Mouse (Mus musculus): ENCODE results near the gene Tango6. TPM values are rescaled to one million over a fixed set of nuclear protein-coding genes. Genes with fewer than 3 reads are reported as not detected.

Gene Tango6
- polyA plus RNA-seq, 1 experiment from 2014 or later: 6.2 TPM

- H3K36me3 ChIP-seq: 0 out of 2 replicates have a peak, but pooled peaks cover 4% of the 10 kb centered on the region
- H3K4me3 ChIP-seq (replicated peaks): no peak overlapping the region
- ATAC-seq (ENCODE audit: low FRiP score): no peak
- no peaks in the 10 kb centered on the region for H3K9me3 ChIP-seq (replicated peaks)
- 25% methylated on average over 1 of the region's 1 CpGs for WGBS
- no peaks in the 10 kb centered on the region for H3K27me3 ChIP-seq (replicated peaks)
- peak overlapping the region; percentile 44 for H3K4me2 ChIP-seq
- H3K4me1 ChIP-seq: peaks cover 22% of the 10 kb centered on the region
- H3K27ac ChIP-seq (replicated peaks): peak overlapping the region; percentile 77
- no peak overlapping the region for H3K9ac ChIP-seq (replicated peaks)
These were observed 45.0 kb downstream of the Tango6 start for GRCm38 (mm10) chr8:106727889-106728288.

- ATAC-seq (ENCODE audit: low FRiP score): no peak
- Histone ChIP-seq H3K9me3 (replicated peaks) (no peaks in the 10 kb centered on the region), H3K4me2 (no peak overlapping the region), H3K27ac (replicated peaks) (peak overlapping the region; percentile 48), H3K9ac (replicated peaks) (no peak overlapping the region), H3K36me3 (no peaks in the 10 kb centered on the region), H3K4me3 (replicated peaks) (no peak overlapping the region), H3K4me1 (peaks cover 19% of the 10 kb centered on the region), H3K27me3 (replicated peaks) (no peaks in the 10 kb centered on the region)
- 16% methylated on average over 5 of the region's 5 CpGs for WGBS
These were observed 50.1 kb downstream of the Tango6 start for GRCm38 (mm10) chr8:106732921-106733320.

- H3K4me1 ChIP-seq: peaks cover 16% of the 10 kb centered on the region
- H3K4me2 ChIP-seq: no peak overlapping the region
- ATAC-seq (ENCODE audit: low FRiP score): no peak
- H3K27ac ChIP-seq (replicated peaks): no peak overlapping the region
- WGBS: 73% methylated on average over 3 of the region's 3 CpGs
- no peak overlapping the region for H3K9ac ChIP-seq (replicated peaks)
- H3K27me3 ChIP-seq (replicated peaks): no peaks in the 10 kb centered on the region
- no peaks in the 10 kb centered on the region for H3K36me3 ChIP-seq
- no peak overlapping the region for H3K4me3 ChIP-seq (replicated peaks)
- no peaks in the 10 kb centered on the region for H3K9me3 ChIP-seq (replicated peaks)
These were observed 50.8 kb downstream of the Tango6 start for GRCm38 (mm10) chr8:106733703-106734102.

GRCm38 (mm10) chr8:106734222-106734621 lies 51.4 kb downstream of the Tango6 start:
- 0 out of 2 replicates have a peak, but pooled peaks cover under 1% of the 10 kb centered on the region for H3K36me3 ChIP-seq
- no peak for ATAC-seq (ENCODE audit: low FRiP score)
- H3K4me2 ChIP-seq: no peak overlapping the region
- H3K4me1 ChIP-seq: peaks cover 16% of the 10 kb centered on the region
- H3K9me3 ChIP-seq (replicated peaks): no peaks in the 10 kb centered on the region
- no peak overlapping the region for H3K27ac ChIP-seq (replicated peaks)
- H3K9ac ChIP-seq (replicated peaks): no peak overlapping the region
- H3K4me3 ChIP-seq (replicated peaks): no peak overlapping the region
- no peaks in the 10 kb centered on the region for H3K27me3 ChIP-seq (replicated peaks)

- Histone ChIP-seq H3K4me3 (replicated peaks) (no peak overlapping the region), H3K36me3 (0 out of 2 replicates have a peak, but pooled peaks cover 3% of the 10 kb centered on the region), H3K4me1 (peaks cover 12% of the 10 kb centered on the region), H3K9me3 (replicated peaks) (no peaks in the 10 kb centered on the region), H3K27ac (replicated peaks) (no peak overlapping the region), H3K27me3 (replicated peaks) (no peaks in the 10 kb centered on the region), H3K9ac (replicated peaks) (no peak overlapping the region), H3K4me2 (no peak overlapping the region)
- WGBS: 83% methylated on average over 13 of the region's 13 CpGs
- no peak for ATAC-seq (ENCODE audit: low FRiP score)
These were observed 54.2 kb downstream of the Tango6 start for GRCm38 (mm10) chr8:106736861-106737662.

- ATAC-seq (ENCODE audit: low FRiP score): no peak
These were observed 55.0 kb downstream of the Tango6 start for GRCm38 (mm10) chr8:106737846-106738245.

GRCm38 (mm10) chr8:106742321-106742720 lies 59.5 kb downstream of the Tango6 start:
- Histone ChIP-seq H3K36me3 (peaks cover 3% of the 10 kb centered on the region; the same call in 1 of the 2 replicates), H3K4me3 (replicated peaks) (no peak overlapping the region), H3K9me3 (replicated peaks) (no peaks in the 10 kb centered on the region), H3K4me1 (no peaks in the 10 kb centered on the region), H3K4me2 (no peak overlapping the region), H3K27me3 (replicated peaks) (no peaks in the 10 kb centered on the region), H3K9ac (replicated peaks) (no peak overlapping the region), H3K27ac (replicated peaks) (peak overlapping the region; percentile 25)
- ATAC-seq (ENCODE audit: low FRiP score): no peak
- 95% methylated on average over 10 of the region's 10 CpGs for WGBS

More at GRCm38 (mm10) chr8:106737846-106738245, 55.0 kb downstream of the Tango6 start:
- Histone ChIP-seq H3K27ac (replicated peaks) (no peak overlapping the region), H3K36me3 (peaks cover 3% of the 10 kb centered on the region; the same call in 1 of the 2 replicates), H3K27me3 (replicated peaks) (no peaks in the 10 kb centered on the region), H3K4me1 (peaks cover 9% of the 10 kb centered on the region; the same call in 1 of the 2 replicates), H3K9me3 (replicated peaks) (no peaks in the 10 kb centered on the region), H3K9ac (replicated peaks) (no peak overlapping the region), H3K4me3 (replicated peaks) (no peak overlapping the region), H3K4me2 (no peak overlapping the region)
- 93% methylated on average over 2 of the region's 2 CpGs for whole genome bisulfite sequencing

GRCm38 (mm10) chr8:106743361-106743760 lies 60.5 kb downstream of the Tango6 start:
- Histone ChIP-seq H3K27me3 (replicated peaks) (no peaks in the 10 kb centered on the region), H3K4me2 (no peak overlapping the region), H3K4me3 (replicated peaks) (no peak overlapping the region), H3K36me3 (peaks cover 3% of the 10 kb centered on the region; the same call in 1 of the 2 replicates), H3K4me1 (no peaks in the 10 kb centered on the region), H3K9me3 (replicated peaks) (no peaks in the 10 kb centered on the region), H3K27ac (replicated peaks) (peak overlapping the region; percentile 45), H3K9ac (replicated peaks) (no peak overlapping the region)
- 68% methylated on average over 1 of the region's 1 CpGs for WGBS
- peak; percentile 69; the same call in 1 of the 2 replicates for ATAC-seq (ENCODE audit: low FRiP score)

- Histone ChIP-seq H3K36me3 (no peaks in the 10 kb centered on the region), H3K27ac (replicated peaks) (no peak overlapping the region), H3K9ac (replicated peaks) (no peak overlapping the region), H3K4me2 (no peak overlapping the region), H3K27me3 (replicated peaks) (no peaks in the 10 kb centered on the region), H3K4me1 (no peaks in the 10 kb centered on the region), H3K9me3 (replicated peaks) (no peaks in the 10 kb centered on the region), H3K4me3 (replicated peaks) (no peak overlapping the region)
- 53% methylated on average over 3 of the region's 3 CpGs for WGBS
- no peak for ATAC-seq (ENCODE audit: low FRiP score)
These were observed 70.6 kb downstream of the Tango6 start for GRCm38 (mm10) chr8:106753436-106753835.

- Histone ChIP-seq H3K4me2 (no peak overlapping the region), H3K9ac (replicated peaks) (no peak overlapping the region), H3K27me3 (replicated peaks) (no peaks in the 10 kb centered on the region), H3K36me3 (no peaks in the 10 kb centered on the region), H3K27ac (replicated peaks) (peak overlapping the region; percentile 71), H3K4me3 (replicated peaks) (no peak overlapping the region), H3K9me3 (replicated peaks) (no peaks in the 10 kb centered on the region), H3K4me1 (peaks cover 22% of the 10 kb centered on the region)
- no peak for ATAC-seq (ENCODE audit: low FRiP score)
- WGBS: 36% methylated on average over 4 of the region's 4 CpGs
These were observed 78.4 kb downstream of the Tango6 start for GRCm38 (mm10) chr8:106761317-106761716.

GRCm38 (mm10) chr8:106761867-106762523 lies 79.1 kb downstream of the Tango6 start:
- H3K27ac ChIP-seq (replicated peaks): peak overlapping the region; percentile 74
- H3K4me2 ChIP-seq: no peak overlapping the region
- WGBS: 28% methylated on average over 7 of the region's 7 CpGs
- H3K36me3 ChIP-seq: no peaks in the 10 kb centered on the region
- H3K9ac ChIP-seq (replicated peaks): no peak overlapping the region
- H3K4me3 ChIP-seq (replicated peaks): no peak overlapping the region
- peaks cover 22% of the 10 kb centered on the region for H3K4me1 ChIP-seq
- ATAC-seq (ENCODE audit: low FRiP score): peak; percentile 31
- no peaks in the 10 kb centered on the region for H3K9me3 ChIP-seq (replicated peaks)
- H3K27me3 ChIP-seq (replicated peaks): no peaks in the 10 kb centered on the region

GRCm38 (mm10) chr8:106764529-106764928 lies 81.7 kb downstream of the Tango6 start:
- Histone ChIP-seq H3K4me1 (peaks cover 22% of the 10 kb centered on the region), H3K9me3 (replicated peaks) (no peaks in the 10 kb centered on the region), H3K4me2 (no peak overlapping the region), H3K9ac (replicated peaks) (no peak overlapping the region), H3K4me3 (replicated peaks) (no peak overlapping the region), H3K36me3 (no peaks in the 10 kb centered on the region), H3K27me3 (replicated peaks) (no peaks in the 10 kb centered on the region), H3K27ac (replicated peaks) (no peak overlapping the region)
- WGBS: 87% methylated on average over 1 of the region's 1 CpGs
- no peak for ATAC-seq (ENCODE audit: low FRiP score)

All from neural tube, embryonic 15.5 days (tissue).